Mouse (Mus musculus) bone marrow macrophage, adult 2 months (primary cell): ENCODE measurements around the gene Tasp1.

ENCODE experiments used
- CTCF ChIP-seq: IDR thresholded peaks from 2 replicates; pipeline ENCODE4 v1.5.1; 2012; ENCODE audit warnings: low read depth, mild to moderate bottlenecking, low read length, moderate library complexity
- POLR2A ChIP-seq: IDR thresholded peaks from 2 replicates; pipeline ENCODE4 v1.6.1; 2012; ENCODE audit warnings: mild to moderate bottlenecking, low read depth, low read length, borderline replicate concordance

DNA sequence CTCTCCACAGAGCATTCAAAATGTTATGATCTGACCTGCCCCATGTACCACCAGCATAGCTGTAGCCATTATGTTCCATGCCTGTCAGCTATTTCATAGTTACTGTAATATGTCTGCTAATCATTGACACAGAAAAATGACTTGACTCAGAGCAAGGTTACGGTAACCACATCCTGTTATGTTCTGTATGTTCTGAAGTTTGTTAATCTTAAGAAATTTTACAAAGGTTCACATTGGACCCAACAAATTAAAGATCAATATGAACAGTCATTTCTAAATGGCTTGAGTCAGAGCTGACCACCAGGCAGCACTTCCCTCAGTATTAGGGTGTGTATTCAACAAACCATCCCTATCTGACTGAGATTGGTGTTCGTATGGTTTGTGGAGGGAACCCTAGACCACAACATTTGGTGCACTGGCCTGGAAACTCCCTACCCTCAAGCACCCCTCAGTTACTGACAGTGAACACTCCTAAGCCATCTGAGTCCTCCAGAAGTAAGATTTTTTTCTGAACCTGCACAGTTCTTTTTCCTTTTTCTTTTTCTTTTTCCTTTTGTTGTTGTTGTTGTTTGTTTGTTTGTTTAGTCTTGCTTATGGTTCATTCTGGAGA is 24.0 kb downstream of the Tasp1 start:
- TF ChIP-seq POLR2A = no peak
- no peak for TF ChIP-seq CTCF
